Mouse (Mus musculus) limb, embryonic 12.5 days (tissue): ENCODE results near the gene Dsn1. TPM values are rescaled to one million over a fixed set of nuclear protein-coding genes. Genes with fewer than 3 reads are reported as not detected.
A peak's percentile ranks its signal among the peaks of the same experiment; 100 is the strongest.

ENCODE experiments used
- ATAC-seq: fragments of 200-750 bp; cut with Nextera tagmentation; 2 replicates; pipeline ENCODE4 v1.8.0; 2017; ENCODE audit warnings: low read depth, moderate TSS enrichment; ENCODE audit not compliant: insufficient number of reproducible peaks, insufficient read depth, low FRiP score, low TSS enrichment
- H3K27ac ChIP-seq: fragments of 300-500 bp; sonication (generic); 2 replicates; pipeline ENCODE4 v1.5.1; 2016; ENCODE audit warnings: mild to moderate bottlenecking, moderate library complexity
- H3K27me3 ChIP-seq: fragments of 300-500 bp; sonication (generic); 2 replicates; pipeline ENCODE4 v1.6.1; 2016; ENCODE audit warnings: mild to moderate bottlenecking, moderate library complexity
- H3K36me3 ChIP-seq: fragments of 300-500 bp; sonication (generic); 2 replicates; pipeline ENCODE4 v1.6.1; 2016; ENCODE audit warnings: mild to moderate bottlenecking, moderate library complexity
- H3K4me1 ChIP-seq: fragments of 300-500 bp; sonication (generic); replicated peaks from 2 replicates; pipeline ENCODE4 v1.6.1; 2016
- H3K4me2 ChIP-seq: fragments of 300-500 bp; sonication (generic); 2 replicates; pipeline ENCODE4 v1.6.1; 2016; ENCODE audit warnings: mild to moderate bottlenecking, moderate library complexity
- H3K4me3 ChIP-seq: fragments of 300-500 bp; sonication (generic); replicated peaks from 2 replicates; pipeline ENCODE4 v1.5.1; 2016; ENCODE audit warnings: mild to moderate bottlenecking
- H3K9ac ChIP-seq: fragments of 300-500 bp; sonication (generic); replicated peaks from 2 replicates; pipeline ENCODE4 v1.6.1; 2016; ENCODE audit warnings: mild to moderate bottlenecking, moderate library complexity
- H3K9me3 ChIP-seq: fragments of 300-500 bp; sonication (generic); 2 replicates; pipeline ENCODE4 v1.6.1; 2016; ENCODE audit warnings: mild to moderate bottlenecking, moderate library complexity
- WGBS: fragments of 180-500 bp; shearing (Covaris S2); methylation state at CpG from one replicate; pipeline ENCODE4 v1.1.7; 2016; 5-methylcytosine and 5-hydroxymethylcytosine counted together
- polyA plus RNA-seq: library from polyadenylated mRNA; unstranded; fragments of >200 nt; fragmentation: Nextera tagmentation; extraction: Ambion mirVana; gene quantifications from 2 replicates; pipeline ENCODE4 v1.2.1, GENCODE M21; 2016

Dsn1 gene
- 54.1 and 58.8 TPM in 2 replicates for polyA plus RNA-seq

DNA sequence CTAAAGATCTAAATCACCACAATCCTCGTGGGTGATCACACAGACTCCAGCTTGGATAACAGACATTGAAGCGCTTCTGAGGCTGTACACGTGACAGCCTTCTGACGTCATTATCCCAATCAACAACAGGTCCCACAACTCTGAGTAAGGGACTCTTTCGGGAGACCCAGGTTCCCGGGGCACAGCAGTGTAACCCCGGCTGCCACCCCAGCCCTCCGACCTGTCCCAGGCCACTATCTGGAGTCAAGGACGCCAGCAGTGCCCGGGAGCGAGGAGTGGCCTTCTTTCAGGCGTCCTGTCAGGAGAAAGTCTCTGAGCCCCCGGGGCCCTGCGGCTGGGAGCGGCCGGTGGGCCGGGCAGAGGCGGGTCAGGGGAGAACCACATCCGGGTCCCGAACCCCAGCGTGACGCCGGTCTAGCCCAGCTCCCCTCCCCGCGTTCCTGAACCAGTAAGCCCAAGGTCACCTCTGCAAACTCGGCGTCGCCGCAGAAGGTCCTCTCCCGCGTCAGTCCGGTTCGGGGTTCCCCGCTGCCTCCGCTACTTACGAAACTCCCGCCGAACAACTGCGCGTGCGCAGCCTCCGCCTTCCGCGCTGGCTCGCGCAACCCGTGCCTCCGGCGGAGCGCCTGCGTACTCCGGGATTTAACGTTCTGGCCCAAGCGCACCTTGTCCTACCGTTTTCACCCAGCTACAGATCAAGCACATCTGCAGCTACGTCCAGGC is at the start of gene Dsn1:
Gene Dsn1 (minus strand): TSS at position 644 of the 723 bp plus-strand sequence.
- Histone ChIP-seq H3K9ac (peak within 1 kb of the TSS; percentile 74), H3K27ac (peak within 1 kb of the TSS; percentile 62), H3K27me3 (no peaks in the 10 kb centered on the region), H3K36me3 (peaks cover 30% of the 10 kb centered on the region), H3K4me2 (peak within 1 kb of the TSS; percentile 71), H3K4me3 (peak within 1 kb of the TSS; percentile 63), H3K9me3 (no peaks in the 10 kb centered on the region), H3K4me1 (peaks cover 28% of the 10 kb centered on the region)
- ATAC-seq, result peak; percentile 84
- WGBS, result under 1% methylated on average over 56 of the region's 56 CpGs

DNA sequence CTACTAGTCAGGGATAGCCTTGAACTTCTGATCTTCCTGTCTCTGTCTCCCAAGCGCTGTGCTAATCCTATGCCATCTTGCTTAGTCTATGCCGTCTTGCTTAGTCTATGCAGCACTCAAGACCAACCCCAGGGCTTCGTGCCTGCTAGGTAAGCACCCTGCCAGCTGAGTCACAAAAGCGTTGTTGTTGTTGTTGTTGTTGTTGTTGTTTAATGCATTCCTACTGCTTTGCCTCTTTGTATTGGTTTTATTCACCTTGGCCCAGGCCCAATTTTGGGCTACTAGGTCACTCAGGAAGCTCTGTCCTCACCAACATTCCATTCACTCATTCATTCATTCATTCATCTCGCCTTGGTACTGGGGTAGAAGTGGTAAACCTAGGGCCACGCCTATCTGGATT is 48.8 kb upstream of the Dsn1 start:
- H3K4me3 ChIP-seq, result no peak overlapping the region
- no peak overlapping the region for H3K27ac ChIP-seq
- H3K4me1 ChIP-seq, result peaks cover 25% of the 10 kb centered on the region
- 90% methylated on average over 6 of the region's 6 CpGs for WGBS
- H3K4me2 ChIP-seq, result no peak overlapping the region
- H3K9me3 ChIP-seq, result no peaks in the 10 kb centered on the region
- H3K36me3 ChIP-seq, result peaks cover 77% of the 10 kb centered on the region
- no peak for ATAC-seq
- no peaks in the 10 kb centered on the region for H3K27me3 ChIP-seq
- H3K9ac ChIP-seq, result no peak overlapping the region

DNA sequence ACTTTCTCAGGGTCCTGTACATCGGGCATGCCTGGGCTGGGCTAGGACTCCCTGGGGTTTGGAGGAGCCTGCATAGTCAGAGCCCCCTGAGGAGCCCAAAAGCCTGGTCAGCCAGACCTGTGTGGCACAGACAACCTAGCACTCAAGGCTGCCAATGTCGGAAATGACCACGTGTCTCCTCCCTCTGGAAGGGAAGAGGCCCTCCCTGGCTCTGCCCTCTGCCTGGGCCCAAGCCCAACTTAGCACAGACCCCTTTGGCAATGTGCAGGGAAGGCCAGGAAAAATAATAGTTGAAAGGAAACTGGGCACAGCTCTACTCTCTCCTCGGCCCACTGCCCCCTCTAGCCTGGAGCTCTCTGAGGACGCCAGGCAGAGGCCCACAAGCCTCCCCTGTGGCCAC is 47.9 kb upstream of the Dsn1 start:
- H3K27ac ChIP-seq, result peak overlapping the region; percentile 47
- H3K4me2 ChIP-seq, result no peak overlapping the region
- no peak overlapping the region for H3K4me3 ChIP-seq
- H3K27me3 ChIP-seq, result no peaks in the 10 kb centered on the region
- peaks cover 79% of the 10 kb centered on the region for H3K36me3 ChIP-seq
- no peak for ATAC-seq
- peaks cover 28% of the 10 kb centered on the region for H3K4me1 ChIP-seq
- H3K9me3 ChIP-seq, result no peaks in the 10 kb centered on the region
- WGBS, result 75% methylated on average over 5 of the region's 5 CpGs
- no peak overlapping the region for H3K9ac ChIP-seq

DNA sequence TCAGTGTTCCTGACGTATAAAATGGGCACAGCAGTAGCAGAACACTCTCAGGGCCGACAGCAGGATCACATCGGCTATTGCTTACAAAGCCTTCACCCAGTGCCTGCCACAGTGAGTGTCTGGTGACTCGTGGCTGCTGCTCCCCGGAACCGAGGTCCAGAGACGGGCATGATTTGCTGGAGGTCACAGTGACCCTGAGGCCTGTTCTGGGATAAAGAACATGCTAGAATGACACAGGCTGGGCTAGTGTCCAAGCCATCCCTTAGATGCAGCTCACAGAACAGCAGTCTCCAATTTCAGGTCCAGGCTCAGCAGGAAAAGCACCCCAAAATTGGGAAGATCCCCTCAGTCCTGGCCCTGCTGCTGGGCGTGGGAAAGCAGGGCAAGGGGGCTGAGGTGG is 47.3 kb upstream of the Dsn1 start:
- no peak overlapping the region for H3K4me3 ChIP-seq
- H3K4me1 ChIP-seq, result peaks cover 26% of the 10 kb centered on the region
- H3K9ac ChIP-seq, result no peak overlapping the region
- H3K36me3 ChIP-seq, result peaks cover 79% of the 10 kb centered on the region
- H3K27me3 ChIP-seq, result no peaks in the 10 kb centered on the region
- H3K9me3 ChIP-seq, result no peaks in the 10 kb centered on the region
- 87% methylated on average over 8 of the region's 8 CpGs for WGBS
- no peak overlapping the region for H3K27ac ChIP-seq
- H3K4me2 ChIP-seq, result no peak overlapping the region
- no peak for ATAC-seq

DNA sequence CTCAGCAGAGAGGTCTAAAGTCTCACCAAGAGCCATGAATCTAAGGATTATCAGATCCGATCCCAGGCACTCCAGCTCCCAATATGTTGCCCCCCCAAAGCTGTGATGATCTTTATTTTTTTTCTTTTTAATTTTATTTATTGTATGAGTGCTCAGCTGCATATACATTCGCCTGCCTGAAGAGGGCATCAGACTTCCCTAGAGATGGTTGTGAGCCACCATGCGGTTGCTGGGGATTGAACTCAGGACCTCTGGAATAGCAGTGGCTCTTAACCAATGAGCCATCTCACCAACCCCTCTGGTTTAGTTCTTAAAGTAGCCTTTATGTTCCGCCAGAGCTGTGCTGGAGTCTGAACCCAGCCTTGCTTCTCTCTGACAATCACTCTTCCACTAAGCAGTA is 46.8 kb upstream of the Dsn1 start:
- Histone ChIP-seq H3K36me3 (peaks cover 84% of the 10 kb centered on the region), H3K4me1 (peaks cover 21% of the 10 kb centered on the region), H3K4me3 (no peak overlapping the region), H3K9me3 (no peaks in the 10 kb centered on the region), H3K4me2 (no peak overlapping the region), H3K27ac (no peak overlapping the region), H3K27me3 (no peaks in the 10 kb centered on the region), H3K9ac (no peak overlapping the region)
- 76% methylated on average over 4 of the region's 4 CpGs for WGBS
- no peak for ATAC-seq

DNA sequence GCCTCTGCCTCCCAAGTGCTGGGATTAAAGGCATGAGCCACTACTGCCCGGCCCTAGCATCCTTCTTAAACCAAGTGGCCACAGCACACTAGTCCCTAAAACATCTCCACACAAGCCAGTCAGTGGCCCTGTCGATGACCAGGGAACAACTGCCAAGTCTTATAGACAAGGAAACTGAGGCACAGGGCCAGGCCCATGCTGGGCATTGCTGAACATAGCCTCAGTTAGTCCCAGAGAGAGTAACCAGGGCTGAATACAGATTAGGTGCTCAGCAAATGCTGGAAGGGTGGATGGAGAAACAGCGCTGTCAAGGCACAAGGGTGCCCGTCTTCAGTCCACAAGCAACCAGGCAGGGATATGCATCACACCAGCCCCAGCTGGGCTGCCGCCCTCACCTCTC is 46.2 kb upstream of the Dsn1 start:
- no peak overlapping the region for H3K9ac ChIP-seq
- H3K4me1 ChIP-seq, result peaks cover 14% of the 10 kb centered on the region
- no peak for ATAC-seq
- no peak overlapping the region for H3K4me3 ChIP-seq
- H3K36me3 ChIP-seq, result peaks cover 90% of the 10 kb centered on the region
- no peaks in the 10 kb centered on the region for H3K9me3 ChIP-seq
- H3K4me2 ChIP-seq, result no peak overlapping the region
- H3K27ac ChIP-seq, result no peak overlapping the region
- WGBS, result 94% methylated on average over 5 of the region's 5 CpGs
- no peaks in the 10 kb centered on the region for H3K27me3 ChIP-seq

DNA sequence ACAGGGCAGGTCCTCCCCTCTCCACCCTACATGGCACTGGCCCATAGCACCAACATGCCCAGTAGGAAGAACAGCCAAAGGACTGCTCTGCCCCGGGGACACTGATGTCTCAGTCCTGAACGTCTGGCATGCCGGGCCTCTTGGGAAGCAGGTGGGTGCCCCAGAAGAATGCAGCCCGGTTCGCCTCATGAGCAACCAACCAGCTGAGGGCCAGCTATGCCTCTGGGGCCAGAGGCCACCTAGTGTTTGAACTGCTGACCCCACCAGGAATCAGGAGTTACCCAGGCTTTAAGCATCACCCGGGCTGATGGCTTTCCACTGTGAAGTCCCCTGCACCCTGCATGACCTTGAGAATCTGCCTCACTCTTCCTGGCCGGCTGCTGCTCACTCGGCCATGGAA is 45.5 kb upstream of the Dsn1 start:
- H3K36me3 ChIP-seq, result peaks cover 90% of the 10 kb centered on the region
- peaks cover 8% of the 10 kb centered on the region; the same call in 1 of the 2 replicates for H3K4me1 ChIP-seq
- WGBS, result 85% methylated on average over 8 of the region's 8 CpGs
- no peak overlapping the region for H3K27ac ChIP-seq
- H3K27me3 ChIP-seq, result no peaks in the 10 kb centered on the region
- no peak overlapping the region for H3K4me2 ChIP-seq
- H3K9ac ChIP-seq, result no peak overlapping the region
- ATAC-seq, result no peak
- no peak overlapping the region for H3K4me3 ChIP-seq
- no peaks in the 10 kb centered on the region for H3K9me3 ChIP-seq

DNA sequence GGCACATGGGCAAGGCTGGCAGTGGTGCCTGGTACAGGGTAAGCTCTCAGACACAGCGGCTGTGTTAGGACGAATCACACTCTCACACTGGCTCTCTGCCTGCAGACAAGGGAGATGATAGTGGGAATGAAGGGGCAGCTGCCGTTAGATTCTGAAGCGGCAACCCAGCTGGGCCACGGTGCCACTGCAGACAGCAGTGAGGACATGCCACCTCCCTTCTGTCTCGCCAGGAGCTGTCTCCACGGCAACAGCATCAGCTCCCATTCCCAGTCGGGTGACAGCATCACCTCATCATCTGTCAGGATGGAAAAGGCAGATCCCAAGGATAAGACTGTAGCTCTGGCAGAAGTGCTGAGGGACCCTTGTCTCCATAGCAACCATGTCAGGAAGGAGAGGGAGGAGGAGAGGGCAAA is 42.9 kb upstream of the Dsn1 start:
- Histone ChIP-seq H3K4me3 (no peak overlapping the region), H3K27ac (no peak overlapping the region), H3K27me3 (no peaks in the 10 kb centered on the region), H3K4me1 (peaks cover 8% of the 10 kb centered on the region; the same call in 1 of the 2 replicates), H3K9me3 (0 out of 2 replicates have a peak, but pooled peaks cover 10% of the 10 kb centered on the region), H3K9ac (no peak overlapping the region), H3K36me3 (peaks cover 96% of the 10 kb centered on the region), H3K4me2 (no peak overlapping the region)
- ATAC-seq, result no peak
- WGBS, result 83% methylated on average over 8 of the region's 8 CpGs

DNA sequence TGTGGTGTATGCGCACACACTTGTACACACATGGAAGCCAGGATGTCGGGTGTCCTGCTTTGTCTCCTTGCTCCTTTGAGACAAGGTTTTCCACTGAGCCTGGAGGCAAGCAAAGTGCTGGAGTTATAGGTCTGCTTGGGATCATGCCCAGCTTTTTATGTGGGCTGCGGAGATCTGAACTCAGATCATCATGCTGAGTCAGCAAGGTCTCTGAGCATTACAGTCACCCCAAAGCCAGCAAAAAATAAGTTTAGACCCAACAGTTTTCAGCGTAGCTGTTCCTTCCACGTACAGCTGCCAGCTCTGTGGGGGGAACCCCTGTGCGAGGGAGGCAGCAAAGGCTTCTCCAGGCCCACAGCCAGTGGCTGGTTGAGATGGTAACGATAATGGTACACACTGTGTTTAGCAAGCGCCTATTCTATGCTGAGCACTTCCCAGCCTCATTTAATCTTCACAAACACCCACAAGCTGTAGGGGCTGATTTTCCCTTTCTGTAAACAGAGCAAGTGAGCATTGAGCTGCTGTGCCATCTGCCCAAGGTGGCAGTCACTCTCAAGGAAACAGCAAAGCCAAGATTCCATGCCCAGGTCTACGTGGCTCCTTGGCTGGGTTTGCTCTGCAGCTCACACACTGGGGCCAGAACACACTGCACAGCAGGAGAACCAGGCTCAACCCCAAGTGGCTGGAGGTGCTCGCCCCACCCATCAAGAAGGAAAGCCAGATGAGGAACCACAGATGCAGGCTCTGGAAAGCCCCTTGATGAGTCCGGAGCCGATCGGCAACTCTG is 41.6 kb upstream of the Dsn1 start:
- 92% methylated on average over 13 of the region's 13 CpGs for WGBS
- 0 out of 2 replicates have a peak, but pooled peaks cover 10% of the 10 kb centered on the region for H3K9me3 ChIP-seq
- peaks cover 8% of the 10 kb centered on the region; the same call in 1 of the 2 replicates for H3K4me1 ChIP-seq
- no peak overlapping the region for H3K9ac ChIP-seq
- no peak overlapping the region for H3K27ac ChIP-seq
- ATAC-seq, result no peak
- peaks cover 96% of the 10 kb centered on the region for H3K36me3 ChIP-seq
- no peak overlapping the region for H3K4me3 ChIP-seq
- no peaks in the 10 kb centered on the region for H3K27me3 ChIP-seq
- no peak overlapping the region for H3K4me2 ChIP-seq

DNA sequence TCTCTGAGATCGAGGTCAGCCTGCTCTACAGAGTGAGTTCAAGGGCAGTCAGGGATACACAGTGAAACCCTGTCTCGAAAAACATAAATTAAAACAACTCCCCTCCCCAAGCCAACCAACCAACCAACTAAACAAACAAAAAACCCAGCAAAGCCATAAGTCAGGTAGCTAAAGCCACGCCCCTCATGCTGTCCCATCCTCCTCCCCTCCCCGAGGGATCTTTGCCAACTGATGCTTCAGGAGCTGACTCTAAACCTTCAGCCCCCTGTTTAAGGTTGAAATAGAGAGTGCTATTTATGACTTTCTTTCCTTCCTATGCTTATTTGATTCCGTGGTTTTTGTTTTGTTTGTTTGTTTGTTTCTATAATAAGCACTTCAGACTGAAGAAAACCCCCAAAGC is 40.0 kb upstream of the Dsn1 start:
- no peak overlapping the region for H3K4me2 ChIP-seq
- no peak overlapping the region for H3K4me3 ChIP-seq
- H3K27me3 ChIP-seq, result no peaks in the 10 kb centered on the region
- H3K9ac ChIP-seq, result no peak overlapping the region
- 0 out of 2 replicates have a peak, but pooled peaks cover 10% of the 10 kb centered on the region for H3K9me3 ChIP-seq
- ATAC-seq, result no peak
- H3K4me1 ChIP-seq, result peaks cover 8% of the 10 kb centered on the region; the same call in 1 of the 2 replicates
- 89% methylated on average over 5 of the region's 5 CpGs for WGBS
- no peak overlapping the region for H3K27ac ChIP-seq
- H3K36me3 ChIP-seq, result peaks cover 94% of the 10 kb centered on the region

DNA sequence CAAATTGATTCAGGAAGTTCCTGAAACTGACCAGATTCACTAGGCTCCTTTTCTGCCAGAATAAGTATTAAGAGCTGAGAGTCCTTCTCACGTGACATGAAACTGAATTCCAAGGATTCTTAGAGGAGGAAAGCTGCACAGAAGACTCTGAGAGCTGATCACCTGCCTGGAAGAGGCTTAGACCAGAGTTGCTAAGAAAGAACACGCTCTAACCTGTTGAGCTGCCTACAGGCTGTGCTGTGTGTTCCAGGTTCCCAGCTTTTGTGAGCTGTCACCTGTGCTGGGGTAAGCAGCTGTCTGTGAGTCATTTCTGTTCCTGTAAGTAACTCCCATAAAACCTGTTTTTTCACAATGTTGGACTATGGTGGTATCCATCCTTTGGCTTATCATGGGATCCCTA is 39.0 kb upstream of the Dsn1 start:
- 0 out of 2 replicates have a peak, but pooled peaks cover 10% of the 10 kb centered on the region for H3K9me3 ChIP-seq
- H3K27me3 ChIP-seq, result no peaks in the 10 kb centered on the region
- peaks cover 8% of the 10 kb centered on the region; the same call in 1 of the 2 replicates for H3K4me1 ChIP-seq
- H3K4me3 ChIP-seq, result no peak overlapping the region
- 93% methylated on average over 2 of the region's 2 CpGs for WGBS
- H3K9ac ChIP-seq, result no peak overlapping the region
- ATAC-seq, result no peak
- no peak overlapping the region for H3K27ac ChIP-seq
- peaks cover 93% of the 10 kb centered on the region for H3K36me3 ChIP-seq
- H3K4me2 ChIP-seq, result no peak overlapping the region
